Mouse (Mus musculus) mesoderm, embryonic 11.5 days (tissue): ENCODE results near the gene Spata21.
"Not testable (repeated sequence)": the region's sequence is repeated elsewhere in the genome, so short reads cannot be mapped to it uniquely, and the experiment has no call there.

Experiments used
- DNase-seq: peaks from one replicate; pipeline ENCODE4 v3.0.0-alpha.2; 2012; ENCODE audit warnings: low read depth, low spot score

Gene Spata21

DNA sequence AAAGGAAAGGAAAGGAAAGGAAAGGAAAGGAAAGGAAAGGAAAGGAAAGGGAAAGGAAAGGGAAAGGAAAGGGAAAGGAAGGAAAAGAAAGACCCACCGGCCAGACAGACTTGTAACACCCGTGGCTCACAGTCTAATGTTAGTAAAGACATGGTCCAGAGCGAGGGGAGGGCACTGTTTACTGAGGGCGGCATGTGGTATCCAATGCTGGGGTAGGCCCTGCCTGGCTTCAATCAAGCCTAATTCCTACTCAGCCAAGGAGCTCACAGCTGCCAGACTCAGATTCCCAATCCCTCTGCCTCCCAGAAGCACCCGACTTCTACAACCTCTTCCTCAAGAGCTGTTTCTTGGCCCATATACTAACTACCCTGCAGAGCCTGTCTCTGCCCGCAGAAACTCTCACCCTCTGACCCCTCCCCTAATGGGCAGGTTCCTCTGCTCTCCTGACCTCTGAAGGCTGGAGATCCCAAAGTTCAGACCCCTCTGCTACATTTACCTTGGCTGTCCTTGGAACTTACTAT is 41.1 kb downstream of the Spata21 start:
- no peak for DNase-seq

DNA sequence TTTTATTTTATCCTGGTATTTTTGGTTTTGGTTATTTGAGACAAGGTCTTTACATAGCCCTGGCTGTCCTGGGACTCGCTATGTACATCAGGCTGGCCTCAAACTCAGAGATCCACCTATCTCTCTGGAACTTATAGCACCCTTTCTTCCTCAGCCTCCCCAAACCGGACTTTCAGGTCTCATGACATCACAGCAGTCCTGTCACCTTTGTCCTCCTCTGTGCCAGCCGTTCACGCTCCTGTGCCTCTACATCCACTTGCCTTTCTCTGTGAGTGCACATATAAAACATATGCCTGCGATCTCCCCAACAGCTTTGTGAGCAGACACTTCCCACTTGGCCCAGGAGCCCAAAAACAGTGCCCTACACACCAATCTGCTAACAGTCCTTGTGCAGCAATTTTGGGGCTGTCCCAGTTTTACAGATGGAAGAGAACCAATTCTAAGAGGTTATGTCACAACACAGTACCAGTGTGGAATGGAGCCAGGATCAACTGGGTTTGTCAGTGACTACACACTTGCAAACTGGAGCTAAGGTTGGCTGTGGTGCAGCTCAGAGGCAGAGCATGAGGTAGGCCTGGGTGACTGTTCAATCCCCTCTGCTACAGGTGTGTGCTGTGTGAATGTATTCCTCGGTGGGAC is 42.7 kb downstream of the Spata21 start:
- no peak for DNase-seq

DNA sequence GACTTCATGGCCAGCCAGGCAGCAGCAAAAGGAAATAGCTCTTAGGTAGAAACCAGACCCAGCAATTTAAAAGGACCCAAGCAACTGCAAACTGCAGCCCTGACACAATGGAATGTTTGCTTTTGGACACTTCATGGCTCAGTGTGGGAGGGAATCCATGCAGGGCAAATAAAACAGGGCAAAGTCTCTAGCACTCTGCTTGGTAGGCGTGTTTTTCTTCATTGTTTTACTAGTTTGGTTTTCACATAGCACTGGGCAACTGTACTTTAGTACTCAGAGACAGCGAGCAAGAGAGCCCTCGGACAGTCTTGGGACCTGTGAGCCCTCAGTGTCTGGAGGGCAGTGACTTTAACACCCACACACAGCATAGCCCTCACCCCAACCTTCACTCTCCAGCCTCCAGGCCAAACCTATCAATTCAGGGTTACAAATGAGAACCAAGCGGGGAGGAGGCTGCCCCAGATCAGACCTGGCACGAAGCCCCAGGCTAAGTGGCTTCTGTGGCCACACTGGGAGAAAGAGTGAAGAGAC is 43.5 kb downstream of the Spata21 start:
- no peak for DNase-seq

DNA sequence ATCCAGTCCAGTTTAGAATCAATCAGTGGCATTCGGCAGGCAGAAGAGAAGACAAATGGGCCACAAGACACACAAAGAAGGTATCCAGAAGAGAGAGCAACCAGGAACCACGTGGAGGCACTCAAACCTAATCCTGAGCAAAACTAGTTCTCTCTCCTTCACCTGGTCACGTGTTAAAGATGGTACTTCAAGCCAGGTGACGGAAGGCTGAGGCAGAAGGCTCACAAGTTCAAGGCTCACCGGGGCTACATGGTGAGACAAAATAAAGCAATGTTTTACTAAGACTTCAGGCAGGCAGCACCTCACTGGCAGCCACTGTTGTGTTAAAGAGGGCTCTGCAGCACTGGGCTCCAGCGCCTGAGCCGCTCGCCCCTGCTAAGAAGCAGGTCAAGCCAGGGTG is 44.1 kb downstream of the Spata21 start:
- no peak for DNase-seq

DNA sequence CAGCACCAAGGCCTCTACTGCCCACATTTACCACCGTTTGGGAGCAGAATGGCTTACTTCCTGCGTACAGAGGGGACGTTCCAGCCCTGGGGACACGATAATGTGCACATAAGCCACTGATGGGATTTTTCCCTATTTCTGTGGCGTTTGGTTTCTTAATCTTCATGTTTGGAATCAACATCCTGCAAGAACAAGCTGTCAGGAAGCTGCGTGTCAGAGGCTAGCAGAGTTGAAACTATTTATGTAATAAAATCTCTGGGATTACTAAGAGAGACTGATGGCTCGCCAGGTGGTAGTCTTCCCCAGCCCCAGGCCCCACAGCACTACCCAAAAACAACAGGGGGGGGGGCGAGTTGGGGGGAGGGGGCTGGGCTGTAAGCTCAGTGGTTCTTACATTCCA is 45.1 kb downstream of the Spata21 start:
- DNase-seq: no peak

DNA sequence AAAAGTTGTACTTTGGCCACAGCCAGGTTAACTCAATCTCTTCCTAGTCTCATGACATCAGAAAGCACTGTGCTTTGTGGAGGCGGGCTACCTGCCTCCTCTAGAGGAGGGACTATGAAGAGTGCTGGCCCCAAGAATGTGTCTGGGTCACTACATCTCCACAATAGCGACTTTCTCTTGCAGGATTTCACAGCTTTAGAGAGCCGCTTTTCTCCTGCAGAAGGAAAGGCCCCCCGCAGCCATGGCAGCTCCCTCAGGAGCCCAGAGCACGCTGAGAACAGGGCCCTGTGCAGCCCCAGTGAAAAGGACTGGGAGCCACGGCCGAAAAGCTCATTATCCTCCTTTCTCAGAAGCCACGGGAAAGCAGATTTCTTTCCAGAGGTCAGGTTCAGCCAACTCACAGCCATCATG is 45.9 kb downstream of the Spata21 start:
- no peak for DNase-seq

DNA sequence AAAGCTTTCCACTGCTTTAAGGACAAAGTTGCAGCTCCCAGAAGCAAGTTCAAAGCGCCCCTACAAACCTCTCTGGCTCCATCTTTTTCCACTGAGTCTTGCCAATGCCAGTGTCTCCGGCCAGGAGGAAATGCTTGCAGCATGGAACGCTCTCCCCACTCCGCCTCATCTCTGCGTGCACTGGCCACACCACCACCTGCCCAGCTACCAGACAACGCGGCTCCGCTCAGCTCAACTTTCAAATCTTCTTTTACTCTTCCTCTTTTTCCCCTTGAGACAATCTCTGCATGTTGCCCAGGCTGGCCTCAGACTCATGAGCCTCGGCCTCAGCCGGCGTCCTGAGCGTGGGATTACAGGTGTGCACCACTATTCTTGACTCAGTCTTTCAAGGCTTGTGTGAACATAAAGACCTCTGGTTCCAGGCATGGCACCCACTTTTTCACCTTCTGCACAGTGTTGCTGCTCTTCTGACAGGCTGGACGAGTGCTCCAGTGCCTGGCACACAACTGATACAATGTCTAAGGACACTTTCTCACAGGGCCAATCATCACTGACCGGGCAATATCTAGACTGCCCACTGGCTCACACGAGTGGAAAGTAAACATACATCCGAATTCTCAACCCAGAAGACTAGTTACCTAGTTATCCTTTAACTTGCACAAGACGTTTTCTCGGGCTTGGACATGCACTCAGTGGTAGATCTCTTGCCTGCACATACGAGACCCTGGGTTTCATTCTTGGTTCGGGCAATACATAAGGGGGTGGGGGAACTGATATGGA is 46.8 kb downstream of the Spata21 start:
- DNase-seq: no peak

DNA sequence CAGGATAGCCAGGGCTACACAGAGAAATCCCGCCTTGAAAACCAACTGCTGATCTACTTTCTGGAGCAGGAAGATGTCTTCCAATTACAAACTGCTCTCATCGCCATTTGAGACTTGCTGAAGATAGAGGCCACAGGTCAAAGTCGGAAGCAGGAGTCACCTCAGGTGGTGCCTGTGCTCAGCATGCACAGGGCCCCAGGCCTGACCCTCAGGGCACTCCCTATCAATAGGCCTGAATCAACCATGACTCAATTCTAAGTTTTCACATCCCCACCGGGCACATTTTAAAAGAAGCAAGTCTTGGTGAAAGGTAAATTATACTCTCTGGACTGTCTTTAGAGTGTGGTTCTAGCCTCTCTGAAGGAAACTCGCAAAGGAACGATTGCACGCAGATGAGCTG is 48.0 kb downstream of the Spata21 start:
- no peak for DNase-seq

DNA sequence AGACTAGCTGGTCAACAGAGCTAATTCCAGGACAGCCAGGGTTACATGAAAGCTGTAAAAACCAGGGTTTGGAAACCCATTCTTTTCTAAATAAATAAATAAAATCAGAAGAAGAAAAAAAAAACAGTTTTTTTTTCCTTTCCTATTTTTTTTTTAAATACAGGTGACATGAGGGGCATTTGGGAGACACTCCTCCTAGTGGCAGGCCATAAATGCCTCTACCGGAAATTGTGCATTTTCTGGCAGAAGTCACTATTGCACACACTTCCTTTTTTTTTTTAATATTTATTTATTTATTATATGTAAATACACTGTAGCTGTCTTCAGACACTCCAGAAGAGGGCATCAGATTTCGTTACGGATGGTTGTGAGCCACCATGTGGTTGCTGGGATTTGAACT is 49.6 kb downstream of the Spata21 start:
- DNase-seq: not testable (repeated sequence)

DNA sequence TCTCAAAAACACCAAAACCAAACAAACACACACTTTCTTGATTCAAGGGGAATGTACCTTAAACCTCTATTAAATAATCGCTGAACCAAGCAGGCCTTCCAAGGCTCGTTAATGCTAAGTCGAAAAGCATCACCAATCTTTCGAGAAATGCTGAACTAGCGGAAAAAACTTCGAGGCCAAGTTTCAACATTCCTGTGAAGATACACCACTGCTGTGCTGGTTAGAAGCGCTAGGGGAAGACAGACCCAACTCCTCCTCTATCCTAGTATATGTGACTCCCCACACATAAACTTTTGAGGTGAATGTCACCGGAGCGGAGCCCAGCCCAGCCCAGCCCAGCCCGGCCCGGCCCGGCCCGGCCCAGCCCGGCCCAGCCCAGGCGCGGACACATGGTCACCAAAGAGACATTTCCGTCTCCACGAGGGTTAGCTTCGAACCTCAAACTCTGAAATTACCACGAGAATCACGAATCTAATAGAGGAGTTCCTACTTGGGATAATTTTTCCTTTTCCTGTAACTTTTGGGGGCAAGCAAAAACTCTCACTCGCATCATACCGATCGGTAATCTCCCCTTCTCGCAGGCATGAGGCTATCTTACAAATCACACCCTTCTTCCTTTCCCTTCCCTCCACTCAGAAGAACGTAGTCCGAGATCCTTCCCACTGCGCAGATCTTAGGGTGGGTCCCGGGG is 50.4 kb downstream of the Spata21 start:
- no peak for DNase-seq

DNA sequence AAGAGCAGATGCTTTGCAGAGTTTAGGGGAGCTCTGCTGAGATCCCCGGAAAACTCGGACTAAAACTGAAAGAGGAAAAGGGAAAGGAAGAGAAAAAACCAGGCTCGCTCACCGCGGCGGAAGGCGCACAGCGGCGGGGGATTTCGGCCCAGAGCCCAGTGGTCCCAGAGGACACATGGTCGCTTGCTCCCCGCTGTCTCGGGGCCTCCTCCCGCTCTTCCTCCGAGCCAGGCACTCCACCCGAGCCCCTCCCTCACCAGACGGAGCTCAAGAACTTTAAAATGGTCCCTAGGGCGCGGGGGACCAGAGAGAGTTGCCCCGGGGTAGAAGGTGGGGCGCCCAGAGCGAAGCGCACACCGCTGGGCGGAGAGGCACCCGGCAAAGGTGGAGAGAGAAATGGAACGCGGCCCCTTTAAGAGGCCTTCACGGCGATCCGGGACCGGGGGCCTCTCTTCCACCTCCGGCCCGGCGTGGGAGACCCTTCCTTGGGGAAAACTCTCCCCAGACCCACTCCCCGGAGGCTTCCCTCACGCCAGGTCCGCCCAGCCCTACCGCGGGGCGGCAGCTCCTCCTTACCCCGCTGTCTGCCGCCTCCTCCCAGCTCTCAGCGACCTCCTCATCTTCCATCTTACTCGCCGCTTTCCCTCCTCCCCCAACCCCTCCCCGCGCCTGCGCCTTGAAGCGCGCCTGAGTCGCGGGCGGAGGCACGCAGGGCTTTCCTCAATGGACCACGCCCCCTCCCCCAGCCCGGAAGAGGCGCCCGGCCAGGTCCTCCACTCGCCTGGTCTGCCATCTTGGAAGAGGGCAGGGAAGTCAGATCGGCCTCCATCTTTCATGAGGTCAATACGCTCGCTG is 51.2 kb downstream of the Spata21 start, which contains the start of gene Szrd1:
TSS of gene Szrd1 (minus strand) at position 660 of the 855 bp plus-strand sequence.
- DNase-seq: peak; percentile 99

DNA sequence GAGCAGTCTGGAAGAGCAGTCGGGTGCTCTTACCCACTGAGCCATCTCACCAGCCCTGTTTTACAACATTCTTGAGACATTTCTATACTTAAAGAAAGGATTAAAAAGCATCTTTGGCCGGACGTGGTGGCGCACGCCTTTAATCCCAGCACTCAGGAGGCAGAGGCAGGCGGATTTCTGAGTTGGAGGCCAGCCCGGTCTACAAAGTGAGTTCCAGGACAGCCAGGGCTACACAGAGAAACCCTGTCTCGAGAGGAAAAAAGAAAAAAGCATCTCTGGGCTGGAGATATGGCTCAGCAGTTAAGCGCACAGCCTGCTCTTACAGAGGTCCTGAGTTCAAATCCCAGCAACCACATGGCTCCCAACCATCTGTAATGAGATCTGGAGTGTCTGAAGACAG is 52.2 kb downstream of the Spata21 start:
- DNase-seq: not testable (repeated sequence)

DNA sequence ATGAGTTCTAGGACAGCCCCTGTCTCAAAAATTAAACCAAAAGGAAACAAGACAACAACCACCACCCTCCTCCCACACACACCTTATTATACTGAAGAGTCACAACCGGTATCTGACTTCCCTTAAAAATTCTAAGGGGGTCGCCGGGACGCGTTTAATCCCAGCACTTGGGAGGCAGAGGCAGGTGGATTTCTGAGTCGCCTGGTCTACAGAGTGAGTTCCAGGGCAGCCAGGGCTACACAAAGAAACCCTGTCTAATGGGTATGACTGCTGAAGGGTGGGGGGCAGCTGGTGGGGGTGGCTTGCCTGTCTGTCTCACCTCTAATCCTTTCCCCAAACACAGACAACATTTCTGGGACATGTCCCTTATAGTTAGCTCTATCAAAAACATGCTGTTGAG is 52.8 kb downstream of the Spata21 start:
- DNase-seq: no peak

DNA sequence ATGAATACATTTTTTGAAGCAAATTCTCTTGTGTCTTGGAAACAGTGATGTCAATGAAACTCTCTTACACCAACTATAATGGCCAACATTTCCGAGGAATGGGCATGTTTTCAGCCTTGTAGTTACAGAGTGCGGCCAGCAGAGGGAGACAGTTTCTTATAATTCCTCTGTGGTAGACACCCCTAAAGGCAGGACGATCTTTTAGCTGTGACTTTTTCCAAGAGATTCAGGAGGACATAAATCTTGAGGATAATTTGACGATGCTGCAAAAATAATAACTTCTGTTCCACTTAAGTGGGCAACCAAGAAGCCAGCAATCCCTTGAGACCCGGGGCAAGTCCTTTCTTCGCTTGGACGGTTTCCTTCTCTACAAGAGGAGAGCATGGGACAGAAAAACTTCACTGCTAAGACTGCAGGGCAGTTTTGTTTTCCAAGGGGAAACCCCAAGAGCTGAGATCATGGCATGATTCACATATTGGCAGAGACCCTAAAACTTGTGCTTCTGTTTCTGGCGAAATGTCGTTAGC is 54.2 kb downstream of the Spata21 start:
- peak; percentile 77 for DNase-seq

DNA sequence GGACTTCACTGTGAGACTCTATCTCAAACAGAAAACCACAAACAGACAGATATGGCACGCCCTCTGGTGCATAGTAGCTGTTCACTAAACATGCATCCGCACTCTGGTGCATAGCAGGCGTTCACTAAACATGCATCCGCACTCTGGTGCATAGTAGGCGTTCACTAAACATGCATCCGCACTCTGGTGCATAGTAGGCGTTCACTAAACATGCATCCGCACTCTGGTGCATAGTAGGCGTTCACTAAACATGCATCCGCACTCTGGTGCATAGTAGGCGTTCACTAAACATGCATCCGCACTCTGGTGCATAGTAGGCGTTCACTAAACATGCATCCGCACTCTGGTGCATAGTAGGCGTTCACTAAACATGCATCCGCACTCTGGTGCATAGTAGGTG is 57.0 kb downstream of the Spata21 start:
- not testable (repeated sequence) for DNase-seq

DNA sequence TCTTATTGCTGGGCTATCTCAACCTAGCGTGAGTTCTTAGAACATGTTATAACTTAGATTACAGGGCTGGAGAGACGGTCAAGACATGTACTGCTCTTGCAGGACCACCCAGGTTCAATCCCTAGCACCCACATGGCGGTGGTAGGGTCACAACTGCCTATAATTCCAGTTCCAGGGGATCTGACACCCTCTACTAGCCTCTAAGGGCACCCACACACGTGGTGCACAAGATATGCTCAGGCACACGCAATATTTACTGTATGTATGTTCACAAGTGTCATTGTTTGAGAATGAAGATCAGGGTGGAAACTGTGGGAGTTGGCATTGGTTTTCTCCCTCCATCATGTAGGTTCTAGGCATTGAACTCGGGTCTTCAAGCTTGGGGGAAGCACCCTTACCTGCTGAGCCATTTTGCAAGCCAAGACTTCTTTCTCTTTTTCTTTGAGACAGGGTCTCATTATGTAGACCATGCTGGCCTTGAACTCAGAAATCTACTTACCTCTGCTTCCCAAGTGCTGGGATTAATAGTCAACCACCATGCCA is 58.4 kb downstream of the Spata21 start:
- DNase-seq: no peak

DNA sequence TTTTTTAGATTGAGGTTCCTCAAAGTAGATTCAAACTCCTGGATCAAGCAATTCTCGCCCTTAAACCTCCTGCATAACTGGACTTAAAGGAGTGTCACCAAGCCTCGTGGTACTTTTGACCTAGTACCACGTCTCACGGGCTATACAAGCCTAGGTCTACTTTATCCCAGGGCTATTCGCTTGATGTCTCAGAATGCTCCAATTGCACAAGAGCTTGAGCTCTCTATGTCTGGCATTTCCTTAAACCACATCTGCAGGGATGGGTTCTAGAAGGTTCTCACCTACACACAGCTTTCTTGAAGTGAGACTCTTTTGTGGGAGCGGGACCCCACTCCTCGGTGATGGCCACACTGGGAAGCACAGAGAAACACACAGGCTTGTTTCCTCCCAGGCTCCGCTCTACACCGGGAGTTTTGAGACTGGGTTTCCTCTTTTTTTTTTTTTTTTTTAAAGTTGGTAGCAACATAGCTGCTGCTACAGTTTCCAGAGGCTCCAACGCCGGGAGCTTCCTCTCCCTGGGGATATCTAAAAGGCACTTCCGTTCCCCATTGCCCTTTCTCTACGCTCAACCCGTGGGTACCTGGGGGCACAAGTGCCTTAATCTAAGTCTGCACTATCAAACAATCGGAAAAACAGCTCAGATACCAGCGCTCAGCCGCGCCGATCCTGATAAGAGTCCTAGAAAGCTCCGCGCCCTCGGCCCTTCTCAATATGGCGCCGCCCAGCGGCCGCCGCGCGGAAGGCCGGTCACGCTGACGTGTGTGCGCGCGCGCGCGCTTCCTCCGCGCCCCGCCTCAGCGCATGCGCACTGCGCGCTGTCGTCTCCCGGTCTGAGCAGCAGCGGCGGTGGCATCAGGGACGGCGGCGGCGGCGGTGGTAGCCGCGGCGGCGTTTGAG is 59.2 kb downstream of the Spata21 start, which contains the start of gene Fbxo42:
TSS of gene Fbxo42 (plus strand) at position 802 of the 897 bp plus-strand sequence.
- DNase-seq: peak; percentile 96

DNA sequence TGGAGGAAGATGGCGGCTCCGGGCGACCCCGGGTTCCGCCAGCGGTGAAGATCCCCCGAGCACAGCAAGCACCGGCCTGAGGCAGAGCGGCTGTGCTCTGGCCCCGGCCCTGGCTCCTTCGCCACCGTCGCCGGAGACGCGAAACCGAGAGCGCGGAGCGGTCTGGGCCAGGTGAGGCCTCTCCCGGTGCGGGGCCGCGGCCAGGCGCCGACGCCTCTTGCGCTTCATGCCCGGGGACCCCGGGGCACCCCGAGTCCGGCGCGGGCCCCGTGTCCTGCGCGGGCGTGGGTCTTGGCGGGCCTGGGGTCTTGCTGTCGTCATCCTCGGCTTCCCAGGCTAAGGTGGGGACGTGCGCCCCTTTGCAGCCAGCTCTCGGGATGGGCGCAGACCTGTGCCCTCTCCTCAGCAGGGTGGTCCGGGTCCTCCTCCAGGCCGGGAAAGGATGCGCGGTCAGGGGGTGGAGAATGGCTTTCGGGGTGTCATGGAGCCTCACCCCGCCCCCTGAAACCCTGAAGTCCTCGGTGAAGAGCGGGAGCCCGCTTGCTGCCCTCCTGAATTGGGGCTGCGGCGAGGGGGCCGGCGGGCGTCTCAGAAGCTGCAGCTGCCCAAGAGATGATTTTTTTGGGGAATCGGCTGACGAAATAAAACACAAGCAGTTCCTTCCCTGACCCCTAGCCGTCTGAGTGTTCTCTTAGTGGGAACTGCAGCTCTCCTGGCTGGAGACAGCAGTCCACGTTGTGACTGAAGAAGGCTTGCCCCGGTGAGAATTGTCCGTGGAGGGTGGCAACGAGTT is 60.1 kb downstream of the Spata21 start:
- DNase-seq: peak; percentile 39

DNA sequence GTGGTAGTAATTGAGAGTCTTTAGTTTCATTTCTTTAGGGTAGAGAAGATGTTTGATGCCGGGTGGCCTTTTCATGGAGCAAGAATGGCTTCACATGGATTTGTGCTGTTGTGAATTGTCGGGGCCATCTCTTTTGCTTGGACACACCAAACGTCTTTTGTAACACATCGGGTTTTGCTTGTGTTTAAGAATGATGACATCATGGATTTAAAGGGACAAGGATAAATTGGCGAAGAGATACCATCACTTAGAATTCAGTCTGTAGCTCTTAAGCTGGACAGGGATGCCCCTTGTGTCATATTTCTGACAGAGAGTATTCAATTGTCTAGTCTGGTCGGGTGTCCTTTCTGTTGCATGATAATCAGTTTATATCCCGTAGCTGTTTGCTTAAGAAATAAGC is 61.0 kb downstream of the Spata21 start:
- no peak for DNase-seq
